Mouse (Mus musculus) G1E (cell line): ENCODE data around the gene H3f3a. TPM values are rescaled to one million over a fixed set of nuclear protein-coding genes. Genes with fewer than 3 reads are reported as not detected.

Source experiments
- ATAC-seq: 2 replicates; pipeline ENCODE4 v1.8.0; 2016; ENCODE audit warnings: mild to moderate bottlenecking; ENCODE audit not compliant: insufficient number of reproducible peaks, poor library complexity, low FRiP score, severe bottlenecking; ENCODE audit errors: extremely low read depth
- DNase-seq: peaks from one replicate; pipeline ENCODE4 v3.0.0; 2012; ENCODE audit warnings: low spot score
- H3K27me3 ChIP-seq: 2 replicates; pipeline ENCODE4 v1.6.1; 2012; ENCODE audit warnings: mild to moderate bottlenecking, low read length, inconsistent platforms; ENCODE audit not compliant: insufficient read depth
- H3K36me3 ChIP-seq: replicated peaks from 2 replicates; pipeline ENCODE3; 2012; ENCODE audit warnings: mild to moderate bottlenecking, inconsistent platforms
- H3K4me1 ChIP-seq: 2 replicates; pipeline ENCODE4 v1.6.1; 2012; ENCODE audit warnings: low read depth, low read length, inconsistent platforms, mixed read lengths; ENCODE audit not compliant: insufficient read depth
- H3K4me3 ChIP-seq: 2 replicates; pipeline ENCODE4 v1.5.1; 2012; ENCODE audit warnings: low read depth, mild to moderate bottlenecking, inconsistent platforms, low read length, moderate library complexity, mixed read lengths
- H3K9me3 ChIP-seq: replicated peaks from 2 replicates; pipeline ENCODE4 v1.6.1; 2012; ENCODE audit warnings: inconsistent platforms
- CTCF ChIP-seq: IDR thresholded peaks from 2 replicates; pipeline ENCODE4 v1.5.1; 2012; ENCODE audit warnings: low read depth, low read length, inconsistent platforms, mixed read lengths
- GATA1 ChIP-seq: IDR thresholded peaks from 2 replicates; pipeline ENCODE4 v1.6.1; 2012; ENCODE audit warnings: borderline replicate concordance, low read length, inconsistent platforms, mixed read lengths
- GATA2 ChIP-seq: IDR thresholded peaks from 2 replicates; pipeline ENCODE4 v1.6.1; 2012; ENCODE audit warnings: low read depth, low read length, inconsistent platforms, borderline replicate concordance
- POLR2AphosphoS5 ChIP-seq: IDR thresholded peaks from 2 replicates; pipeline ENCODE4 v1.6.1; 2012; ENCODE audit warnings: low read depth, low read length, inconsistent platforms; ENCODE audit not compliant: insufficient replicate concordance
- TAL1 ChIP-seq: conservative IDR thresholded peaks from 2 replicates; pipeline ENCODE4 v1.6.1; 2012; ENCODE audit warnings: low read depth, low read length, inconsistent platforms, mixed read lengths
- polyA plus RNA-seq: library from polyadenylated mRNA; stranded (reverse); fragments of >175 nt; gene quantifications from 2 replicates; pipeline ENCODE4 v1.2.3, GENCODE M21; 2012
- total RNA-seq, 2 experiments: library from RNA; stranded (forward) in 1 of 2; stranded (reverse) in 1 of 2; fragments of 200-1000 nt in 1 of 2; fragments of >200 nt in 1 of 2; fragmentation: Nextera tagmentation in 1 of 2; gene quantifications; 2 replicates each; pipeline ENCODE4 v1.2.3; 2014 to 2017

The H3f3a gene
- total and polyA plus RNA-seq, 3 experiments, result 1,327 to 3,138 (median 1,527) TPM

GRCm38 (mm10) chr1:180823716-180824115 lies 10.0 kb upstream of the H3f3a start:
- H3K4me3 ChIP-seq, result no peak overlapping the region

DNA sequence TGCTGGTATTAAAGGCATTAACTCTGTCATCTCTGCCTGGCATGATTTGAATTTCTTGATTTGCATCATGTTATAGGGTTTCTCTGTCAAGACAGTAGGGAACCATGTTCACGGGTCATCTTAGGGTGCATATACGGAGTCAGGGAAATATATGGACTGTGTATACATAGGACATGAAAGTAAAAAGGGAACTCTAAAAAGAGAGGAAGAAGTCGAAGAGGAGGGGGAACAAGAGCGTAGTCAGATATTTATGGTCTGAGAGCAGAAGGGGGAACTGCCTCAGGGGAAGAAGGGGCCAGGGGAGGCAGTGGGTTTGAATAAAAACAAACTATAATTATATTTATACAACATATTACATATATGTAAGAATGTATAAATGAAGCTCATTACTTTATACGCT lies 8.5 kb upstream of the H3f3a start:
- no peak for DNase-seq
- Histone ChIP-seq H3K4me3 (no peak overlapping the region), H3K36me3 (peaks cover 9% of the 10 kb centered on the region), H3K4me1 (peaks cover 38% of the 10 kb centered on the region), H3K9me3 (peaks cover 11% of the 10 kb centered on the region), H3K27me3 (no peaks in the 10 kb centered on the region)
- no peak for ATAC-seq
- no peak for TF ChIP-seq CTCF
- no peak for TF ChIP-seq TAL1
- no peak for TF ChIP-seq POLR2AphosphoS5
- TF ChIP-seq GATA1, result no peak
- TF ChIP-seq GATA2, result no peak

More at GRCm38 (mm10) chr1:180823716-180824115, 10.0 kb upstream of the H3f3a start:
- ATAC-seq (no peak), DNase-seq (no peak)
- no peak for TF ChIP-seq POLR2AphosphoS5
- no peak for TF ChIP-seq TAL1
- no peak for TF ChIP-seq GATA1
- no peak for TF ChIP-seq GATA2
- TF ChIP-seq CTCF, result no peak
- H3K9me3 ChIP-seq, result peaks cover 14% of the 10 kb centered on the region
- no peaks in the 10 kb centered on the region for H3K36me3 ChIP-seq
- H3K27me3 ChIP-seq, result no peaks in the 10 kb centered on the region
- H3K4me1 ChIP-seq, result peaks cover 26% of the 10 kb centered on the region

DNA sequence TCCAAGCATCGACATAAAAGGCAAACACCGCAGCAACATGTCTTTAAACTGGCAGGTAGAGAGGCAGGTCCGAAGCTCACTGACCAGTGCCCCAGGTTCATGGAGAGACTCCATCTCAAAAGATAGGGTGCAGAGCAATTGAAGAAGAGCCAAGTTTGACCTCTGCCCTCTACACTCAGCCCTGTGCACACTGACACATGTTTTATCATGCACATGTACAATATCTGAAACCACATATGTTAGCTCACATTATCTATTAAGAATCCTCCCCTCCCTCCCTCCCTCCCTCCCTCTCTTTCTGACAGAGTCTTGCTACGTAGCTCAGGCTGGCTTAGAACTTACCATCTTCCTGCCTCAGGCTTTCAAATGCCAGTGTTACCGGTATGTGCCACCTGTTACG lies 7.4 kb upstream of the H3f3a start:
- TF ChIP-seq TAL1, result no peak
- no peak for TF ChIP-seq CTCF
- TF ChIP-seq POLR2AphosphoS5, result no peak
- ATAC-seq, result no peak
- H3K27me3 ChIP-seq, result no peaks in the 10 kb centered on the region
- H3K36me3 ChIP-seq, result peaks cover 13% of the 10 kb centered on the region
- no peak overlapping the region for H3K4me3 ChIP-seq
- H3K9me3 ChIP-seq, result peaks cover under 1% of the 10 kb centered on the region; the same call in 1 of the 2 replicates
- DNase-seq, result no peak
- H3K4me1 ChIP-seq, result peaks cover 34% of the 10 kb centered on the region

DNA sequence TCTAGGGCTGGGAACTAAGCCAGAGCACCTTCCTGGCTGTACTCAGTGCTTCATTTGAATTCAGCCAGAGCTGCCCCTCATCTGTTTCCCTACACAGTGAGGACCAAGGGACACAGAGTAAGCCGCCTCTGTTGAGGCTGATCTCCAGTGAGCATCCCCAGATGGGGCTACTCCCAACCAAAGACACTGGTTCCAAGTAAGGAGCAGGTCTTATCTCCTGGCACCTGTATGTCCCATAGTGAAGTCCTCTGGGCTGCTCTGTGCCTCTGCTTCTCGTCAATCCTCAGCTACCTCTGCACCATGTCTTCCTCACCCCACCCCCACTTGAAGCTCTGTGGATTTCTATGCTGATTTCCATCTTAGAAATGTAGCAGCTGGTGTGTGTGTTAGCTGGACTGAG lies 4.3 kb upstream of the H3f3a start:
- no peak for DNase-seq
- TF ChIP-seq GATA1 (no peak), TAL1 (0 out of 2 replicates have a peak, but pooled peaks have one; percentile 3), POLR2AphosphoS5 (no peak)
- no peak overlapping the region for H3K4me3 ChIP-seq
- no peak for ATAC-seq
- H3K36me3 ChIP-seq, result peaks cover 13% of the 10 kb centered on the region
- peaks cover 41% of the 10 kb centered on the region for H3K4me1 ChIP-seq
- no peaks in the 10 kb centered on the region for H3K9me3 ChIP-seq
- H3K27me3 ChIP-seq, result no peaks in the 10 kb centered on the region

- H3K36me3 ChIP-seq, result peaks cover 17% of the 10 kb centered on the region
- no peaks in the 10 kb centered on the region for H3K27me3 ChIP-seq
- no peak for DNase-seq
- no peaks in the 10 kb centered on the region for H3K9me3 ChIP-seq
- no peak for ATAC-seq
- no peak overlapping the region for H3K4me3 ChIP-seq
- H3K4me1 ChIP-seq, result peaks cover 32% of the 10 kb centered on the region
- TF ChIP-seq POLR2AphosphoS5 (no peak), CTCF (no peak), TAL1 (no peak), GATA1 (no peak), GATA2 (no peak)
Measured at GRCm38 (mm10) chr1:180815371-180816024, 1.8 kb upstream of the H3f3a start.

GRCm38 (mm10) chr1:180813409-180813884 lies 296 bp downstream of the H3f3a start:
- peaks cover 35% of the 10 kb centered on the region for H3K36me3 ChIP-seq
- peaks cover 45% of the 10 kb centered on the region for H3K4me1 ChIP-seq
- H3K27me3 ChIP-seq, result no peaks in the 10 kb centered on the region
- DNase-seq (peak; percentile 84), ATAC-seq (peak; percentile 74)
- TF ChIP-seq CTCF, result no peak
- no peak for TF ChIP-seq POLR2AphosphoS5
- TF ChIP-seq TAL1, result no peak
- TF ChIP-seq GATA2, result no peak
- no peak for TF ChIP-seq GATA1
- no peaks in the 10 kb centered on the region for H3K9me3 ChIP-seq
- H3K4me3 ChIP-seq, result peak overlapping the region; percentile 84
